Mouse (Mus musculus) urinary bladder, postnatal 36 days (tissue): ENCODE data around the gene Gm10300.

Experiments
- DNase-seq, 2 experiments: peaks; one replicate each; pipeline ENCODE4 v3.0.0; 2022; ENCODE audit warnings: low spot score in 2 of 2, mixed read lengths in 1 of 2

Gm10300 gene

DNA sequence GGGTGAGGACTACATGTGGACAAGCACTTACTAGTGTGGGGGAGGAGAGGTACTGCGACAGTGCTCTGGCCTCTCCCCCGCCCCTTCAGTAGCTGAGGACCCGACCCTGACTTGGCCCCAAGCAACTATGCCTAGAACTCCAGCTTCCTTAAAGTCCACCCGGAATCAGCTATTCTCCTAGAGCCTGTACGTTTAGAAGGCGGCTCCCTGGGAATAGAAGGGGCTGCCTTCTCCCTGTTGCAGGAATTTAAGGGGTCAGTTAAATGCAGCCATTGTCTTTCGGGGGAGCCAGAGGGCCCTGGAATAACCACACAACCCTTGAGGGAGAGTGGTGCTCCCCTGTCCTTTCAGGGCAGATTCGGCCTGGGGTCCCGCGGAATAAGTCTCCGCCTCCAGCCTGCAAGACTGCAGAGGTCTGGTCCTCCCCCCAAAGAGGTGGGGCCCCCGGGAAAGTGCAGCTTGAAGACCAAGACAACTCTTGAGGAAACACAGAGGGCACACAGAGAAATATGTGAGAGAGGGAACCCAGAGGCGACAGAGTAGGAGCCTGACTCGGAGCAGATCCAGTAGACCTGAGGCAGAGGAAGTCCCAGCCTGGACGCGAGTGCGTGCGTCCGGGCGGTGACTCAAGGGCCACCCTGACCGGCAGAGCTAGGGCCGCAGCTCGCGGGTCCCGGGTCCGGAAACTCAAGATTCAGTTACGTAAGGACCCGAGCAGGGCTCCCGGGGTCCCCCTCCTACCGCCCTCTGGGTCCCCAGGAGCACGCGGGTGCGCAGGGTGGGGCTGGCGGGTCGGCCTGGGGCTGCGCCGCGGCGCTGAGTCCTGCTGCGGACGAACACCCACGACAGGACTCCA lies at the start of gene Gm10300:
Gene Gm10300, plus strand, starts transcription at position 621 of the 856 bp plus-strand sequence.
- peak; percentile 45 to 53 for DNase-seq

GRCm38 (mm10) chr4:132025264-132025663 lies 49.2 kb upstream of the Gm10300 start:
- no peak for DNase-seq

- DNase-seq = no peak
Observed at GRCm38 (mm10) chr4:132025738-132026527, 48.6 kb upstream of the Gm10300 start.

DNA sequence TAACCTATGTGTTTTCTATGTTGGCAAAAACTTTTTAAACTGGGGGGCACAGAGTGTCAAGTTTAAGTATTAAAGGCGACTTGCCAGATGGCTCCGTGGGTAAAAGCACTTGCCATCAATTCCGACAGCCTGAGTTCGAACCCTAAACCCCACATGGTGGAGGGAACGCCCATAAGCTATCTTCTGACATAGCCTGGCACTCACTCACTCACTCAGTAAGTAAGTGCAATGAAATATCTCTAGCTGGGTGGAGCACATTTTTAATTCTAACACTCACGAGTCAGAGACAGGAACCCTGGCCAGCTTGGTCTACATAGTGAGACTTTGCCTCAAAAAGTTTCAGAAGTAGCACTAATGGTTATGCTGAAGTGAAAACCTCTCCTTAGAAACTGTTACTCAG lies 47.3 kb upstream of the Gm10300 start:
- no peak for DNase-seq

DNA sequence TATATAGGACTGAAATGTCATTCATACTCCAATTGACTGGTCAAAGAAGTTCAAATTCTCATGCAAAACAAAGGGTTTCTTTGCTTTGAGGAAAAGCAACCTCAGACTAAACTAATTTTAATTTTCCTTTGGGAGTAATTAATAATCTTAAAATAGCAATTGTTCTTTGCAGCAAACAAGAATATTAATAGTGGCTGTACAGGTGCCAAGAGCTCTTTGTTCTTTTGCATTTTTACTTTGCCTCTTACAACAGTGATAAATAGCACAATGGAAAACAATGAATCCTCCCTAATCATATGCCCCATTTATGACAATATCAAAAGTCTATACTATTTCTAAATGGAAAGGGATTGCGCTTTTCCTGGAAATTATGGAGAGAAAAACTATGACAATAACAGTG lies 46.7 kb upstream of the Gm10300 start:
- DNase-seq = no peak

DNA sequence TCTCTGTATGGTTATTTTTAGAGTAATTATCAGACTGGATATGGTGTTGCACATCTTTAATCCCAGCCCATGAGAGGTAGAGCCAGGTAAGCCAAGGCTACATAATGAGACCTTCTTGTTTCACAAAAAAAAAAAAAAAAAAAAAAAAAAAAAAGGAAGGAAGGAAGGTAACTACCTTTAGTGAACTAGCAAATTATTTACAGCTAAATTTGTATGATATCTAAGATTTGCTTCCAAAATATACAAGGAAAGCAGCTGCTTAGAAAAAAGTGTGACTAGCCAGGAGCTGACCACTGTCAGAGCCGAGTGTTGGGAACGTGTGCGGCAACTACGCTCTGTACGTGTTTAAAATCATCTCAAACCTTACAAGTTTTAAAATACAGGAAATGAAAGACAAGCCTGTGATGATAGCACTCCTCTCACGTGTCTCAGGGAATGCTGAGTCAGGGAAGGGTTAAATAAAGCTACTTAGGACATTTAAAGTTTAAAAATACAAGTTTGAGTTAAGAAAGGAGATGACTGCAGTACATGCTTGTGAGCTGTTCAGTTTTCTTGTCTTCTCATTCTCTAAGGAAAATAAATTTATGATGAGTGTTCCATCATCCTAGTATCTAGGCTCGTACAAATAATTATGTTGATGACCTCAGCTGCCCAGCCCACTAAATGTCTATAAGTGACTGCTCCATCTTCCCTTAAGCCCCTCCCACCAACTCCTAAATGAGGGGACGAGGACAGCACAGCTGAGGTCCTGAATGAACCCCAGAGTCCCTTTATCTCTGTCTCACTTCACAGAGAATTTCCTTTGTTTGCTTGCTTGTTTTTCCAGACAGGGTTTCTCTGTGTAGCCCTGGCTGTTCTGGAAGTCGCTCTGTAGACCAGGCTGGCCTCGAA lies 44.4 kb upstream of the Gm10300 start:
- DNase-seq = no peak

- DNase-seq = no peak
Observed at GRCm38 (mm10) chr4:132033183-132033582, 41.3 kb upstream of the Gm10300 start.

- DNase-seq = no peak
Observed at GRCm38 (mm10) chr4:132034242-132034641, 40.3 kb upstream of the Gm10300 start.

DNA sequence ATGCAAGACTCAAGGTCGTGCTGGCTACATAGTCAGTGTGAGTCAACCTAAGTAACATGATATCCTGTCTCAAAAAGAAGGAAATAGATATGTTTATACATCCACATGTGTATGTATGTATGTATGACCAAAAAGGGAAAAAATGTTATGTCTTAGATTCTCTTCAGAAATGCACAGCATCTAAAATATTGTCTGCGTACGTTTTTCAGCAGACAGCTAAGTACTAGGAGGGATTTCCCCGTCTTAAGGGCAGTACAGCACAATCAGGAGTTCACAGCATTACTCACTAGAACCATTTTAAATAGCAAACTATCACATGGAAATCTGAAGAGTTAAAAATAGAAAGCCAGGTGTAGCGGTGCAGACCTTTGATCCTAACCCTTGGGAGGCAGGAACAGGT lies 37.4 kb upstream of the Gm10300 start:
- no peak for DNase-seq

- no peak for DNase-seq
Observed at GRCm38 (mm10) chr4:132037991-132038390, 36.5 kb upstream of the Gm10300 start.

GRCm38 (mm10) chr4:132038809-132039208 lies 35.7 kb upstream of the Gm10300 start:
- DNase-seq = no peak

GRCm38 (mm10) chr4:132039521-132039920 lies 35.0 kb upstream of the Gm10300 start:
- no peak for DNase-seq

DNA sequence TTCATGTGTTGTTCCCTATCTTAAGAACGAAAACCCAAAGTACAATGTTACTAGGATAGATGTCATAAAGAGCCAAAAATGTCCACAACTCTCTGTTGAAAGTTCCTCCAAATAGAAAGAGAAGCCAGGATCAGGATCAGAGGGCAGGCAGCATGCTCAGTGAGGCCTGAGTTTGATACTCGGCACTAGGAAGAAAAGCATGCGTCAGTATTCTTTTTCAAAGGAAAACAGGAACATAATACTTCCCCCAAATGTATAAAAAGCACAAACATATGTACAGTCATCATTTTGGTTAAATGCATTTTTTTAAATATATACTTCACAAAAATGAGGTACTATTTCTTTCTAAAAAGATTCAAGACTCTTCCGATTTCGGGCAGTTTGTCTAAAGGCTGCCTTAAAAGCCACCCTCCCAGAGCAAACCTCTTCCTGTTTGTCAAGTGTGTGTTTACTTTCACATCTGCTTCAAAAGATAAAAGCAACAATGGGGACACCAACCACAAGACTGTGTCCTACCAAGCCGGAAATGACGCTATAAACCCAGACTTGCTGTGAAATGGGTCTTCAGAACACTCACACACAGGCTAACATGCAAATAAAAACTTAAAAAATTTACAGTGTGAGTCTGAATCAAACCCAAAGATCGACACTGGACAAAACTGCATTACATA lies 34.4 kb upstream of the Gm10300 start:
- no peak for DNase-seq

- no peak for DNase-seq
Observed at GRCm38 (mm10) chr4:132041471-132042332, 32.8 kb upstream of the Gm10300 start.

DNA sequence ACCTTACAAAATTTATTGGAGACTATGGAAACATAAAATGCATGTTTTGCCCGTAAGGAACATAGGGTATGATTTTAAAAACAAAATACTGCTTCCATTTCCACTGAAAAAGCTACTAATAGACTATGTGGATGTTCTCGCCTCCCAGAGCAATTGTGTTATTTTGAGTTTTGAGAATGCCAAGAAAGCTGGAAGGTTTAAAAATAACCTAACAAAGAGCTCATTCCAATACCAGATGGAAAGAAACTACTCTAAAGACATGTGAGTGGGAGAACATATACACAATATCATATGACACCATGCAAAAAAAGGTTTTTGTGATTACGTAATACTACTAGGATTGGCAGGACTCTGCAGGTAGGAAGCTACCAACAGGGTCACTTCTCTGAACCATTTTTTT lies 30.8 kb upstream of the Gm10300 start:
- DNase-seq = no peak

DNA sequence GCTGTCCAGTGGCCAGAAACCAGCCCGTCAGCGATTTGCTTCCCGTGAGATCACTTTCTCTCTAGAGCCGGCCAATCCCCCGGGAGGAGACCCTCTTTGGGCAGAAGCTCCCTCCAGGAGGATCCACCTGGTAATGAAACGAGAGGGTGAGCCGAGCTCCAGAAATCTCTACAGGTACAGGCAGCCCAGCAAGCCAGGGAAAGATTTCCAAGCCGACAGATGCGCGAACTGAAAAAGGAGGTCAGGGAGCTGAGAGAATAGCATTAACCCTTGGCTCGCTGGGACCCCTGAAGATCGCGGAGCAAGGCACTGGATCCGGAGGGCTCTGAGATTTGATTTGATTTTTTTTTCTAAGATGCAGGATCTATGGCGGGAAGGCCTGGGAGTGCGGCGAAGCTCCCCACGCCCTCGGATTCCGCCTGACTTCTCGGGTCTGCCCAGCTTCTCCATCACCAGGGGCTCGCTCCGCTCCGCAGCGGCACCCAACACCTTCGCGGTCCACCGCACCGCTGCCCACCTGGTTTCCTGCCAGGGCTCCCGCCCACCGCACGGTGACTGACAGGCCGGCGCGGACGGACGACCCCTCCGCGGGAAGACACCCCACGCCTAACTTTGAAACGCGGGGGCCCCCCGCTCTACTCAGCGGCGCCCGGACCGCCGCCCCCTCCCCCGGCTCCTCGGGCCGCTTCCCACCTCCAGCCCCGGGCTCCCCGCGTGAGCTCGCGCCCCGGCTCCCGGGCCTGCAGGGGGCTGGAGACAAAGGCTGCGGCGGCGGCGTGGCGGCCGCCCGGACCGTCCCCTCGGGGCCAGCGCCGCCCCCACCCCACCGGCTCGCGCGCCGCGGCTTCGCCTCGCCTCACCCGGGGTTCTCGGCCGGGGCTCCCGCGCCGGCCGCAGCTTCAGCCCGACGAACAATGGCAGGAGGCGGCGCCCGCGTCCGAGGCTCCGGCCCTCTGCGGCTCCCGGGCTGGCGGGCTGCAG lies 26.2 kb upstream of the Gm10300 start:
- peak in 1 of 2 experiments; percentile 19 for DNase-seq

DNA sequence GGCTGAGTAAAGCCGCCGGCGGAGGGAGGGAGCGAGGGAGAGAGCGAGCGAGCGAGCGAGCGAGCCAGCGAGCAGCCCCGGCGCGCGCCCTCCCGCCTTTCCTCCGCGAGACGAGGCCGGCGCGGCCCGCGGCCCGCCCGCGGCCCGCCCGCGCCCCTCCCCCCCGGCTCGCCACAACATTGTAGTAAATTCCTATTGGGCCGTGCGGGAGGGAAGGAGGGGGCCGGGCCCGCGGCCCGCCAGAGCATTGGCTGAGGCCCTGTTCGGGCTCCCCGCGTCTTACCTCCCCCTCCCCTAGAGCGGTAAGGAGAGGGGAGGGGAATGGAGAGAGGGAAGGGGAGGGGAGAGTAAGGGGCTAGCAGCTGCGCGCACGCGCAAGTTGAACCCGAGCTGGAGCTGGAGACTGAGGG lies 25.5 kb upstream of the Gm10300 start:
- peak; percentile 68 to 83 for DNase-seq

DNA sequence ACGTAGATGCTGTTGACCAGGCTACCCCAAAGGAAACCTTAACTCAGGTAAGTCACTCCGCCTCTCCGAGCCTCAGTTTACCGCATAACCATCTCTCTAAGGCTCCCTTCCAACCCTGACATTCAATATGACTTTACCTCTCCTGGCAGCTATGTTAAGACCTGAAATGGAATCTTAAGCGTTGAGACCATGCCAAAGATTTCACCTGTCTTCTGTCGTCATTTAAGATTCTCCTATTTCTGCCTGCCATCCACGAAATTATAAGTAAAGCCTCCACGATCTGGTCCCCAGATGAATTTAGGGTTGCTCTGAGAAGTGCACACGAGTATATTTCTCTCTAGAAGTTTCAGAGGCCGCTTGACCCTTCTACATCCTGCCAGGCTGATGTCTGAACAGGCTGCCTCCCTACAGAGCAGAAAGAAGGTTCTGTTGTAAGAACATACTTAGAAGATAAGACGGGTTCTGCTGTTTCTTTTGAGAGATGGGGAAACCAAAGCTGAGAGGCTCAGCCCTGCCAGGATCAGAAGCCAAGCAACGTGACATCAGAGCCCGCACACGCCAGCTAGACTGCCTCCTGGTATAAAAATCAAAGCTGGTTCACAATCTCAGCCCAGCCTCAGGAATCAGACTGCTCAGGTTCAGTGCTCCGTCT lies 24.8 kb upstream of the Gm10300 start:
- DNase-seq = no peak
